Mouse (Mus musculus): ENCODE data around the gene Snrnp200. TPM values are rescaled to one million over a fixed set of nuclear protein-coding genes. Genes with fewer than 3 reads are reported as not detected.

The Snrnp200 gene
- 170 to 177 TPM (median 172 TPM) in 4 replicates for total RNA-seq (2023)

DNA sequence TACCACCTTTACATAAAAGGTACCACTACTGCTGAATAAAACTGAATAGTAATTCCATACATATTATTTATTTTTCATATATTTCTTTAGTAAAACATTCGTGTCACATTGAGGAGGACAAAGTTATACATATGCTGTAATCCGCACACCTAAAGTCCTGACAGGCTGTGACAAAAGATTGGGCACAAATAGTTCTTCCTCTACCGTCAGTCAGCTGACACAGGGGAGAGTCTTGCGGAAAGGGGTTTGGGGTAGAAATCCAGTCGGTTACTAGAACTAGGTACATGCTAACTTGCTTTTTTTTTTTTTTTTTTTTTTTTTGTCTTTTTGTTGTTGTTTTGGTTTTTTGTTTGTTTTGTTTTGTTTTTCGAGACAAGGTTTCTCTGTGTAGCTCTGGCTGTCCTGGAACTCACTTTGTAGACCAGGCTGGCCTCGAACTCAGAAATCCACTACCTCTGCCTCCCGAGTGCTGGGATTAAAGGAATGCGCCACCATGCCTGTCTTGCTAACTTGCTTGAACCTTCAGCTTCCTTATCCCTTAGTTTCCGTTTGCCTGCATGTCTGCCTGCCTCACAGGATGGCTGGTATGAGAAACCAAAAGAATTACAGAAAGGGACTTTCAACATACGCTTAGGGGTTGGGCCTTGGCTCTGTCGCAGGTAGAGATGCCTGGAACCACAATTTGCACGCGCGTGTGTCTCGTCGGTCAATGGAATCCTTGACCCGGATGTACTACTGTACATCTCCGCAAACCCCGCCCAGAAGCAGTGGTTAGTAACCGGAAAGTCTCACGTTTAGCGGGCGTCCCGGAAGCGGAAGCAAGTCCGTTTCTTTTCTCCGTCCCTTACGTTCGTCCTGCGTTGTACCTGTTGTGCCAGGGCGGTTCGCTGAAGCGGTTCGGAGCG lies at the start of gene Snrnp200, which contains the start of gene 1810024B03Rik:
Gene Snrnp200, plus strand, starts transcription at position 840 of the 905 bp plus-strand sequence.
Gene 1810024B03Rik, minus strand, starts transcription at position 734 of the 905 bp plus-strand sequence.

DNA sequence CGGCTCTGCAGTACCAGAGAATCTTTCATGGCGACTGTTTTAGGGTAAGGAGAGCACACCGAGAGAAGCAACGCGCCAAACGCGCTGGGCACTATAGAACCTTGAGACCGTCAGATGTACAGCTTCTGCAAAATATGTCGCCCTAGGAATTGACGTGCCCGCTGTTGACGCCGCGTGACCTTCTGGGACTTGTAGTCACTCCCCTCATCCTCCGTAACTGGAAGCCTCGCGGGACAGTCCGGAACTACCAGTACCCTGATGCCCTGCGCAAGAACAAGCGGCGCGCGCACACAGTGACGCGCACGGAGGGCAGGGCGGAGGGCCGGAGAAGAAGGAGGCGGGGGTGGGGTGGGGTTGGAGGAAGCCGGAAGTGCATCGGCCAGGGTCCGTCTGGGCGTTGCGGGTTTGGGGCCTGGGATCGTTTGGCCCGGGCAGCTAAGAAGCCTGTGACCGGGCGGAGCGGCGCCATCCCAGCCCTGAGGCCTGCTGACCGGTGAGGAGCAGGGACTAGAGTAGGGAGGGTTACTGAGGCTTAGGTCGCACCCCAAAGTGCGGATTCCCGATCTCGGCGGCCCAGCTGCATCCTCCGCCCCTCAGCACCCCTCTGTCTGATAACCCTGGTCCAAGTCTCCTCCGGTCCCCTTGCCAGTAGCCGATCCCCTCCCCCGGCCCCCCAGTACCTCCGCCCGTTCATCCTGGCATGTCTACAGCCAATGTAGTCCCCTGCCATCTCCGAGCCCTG lies 39.6 kb downstream of the Snrnp200 start, which contains the start of the genes Ciao1 and Tmem127:
Gene Ciao1, minus strand, starts transcription at position 225 of the 742 bp plus-strand sequence.
Gene Tmem127, plus strand, starts transcription at position 317 of the 742 bp plus-strand sequence.

DNA sequence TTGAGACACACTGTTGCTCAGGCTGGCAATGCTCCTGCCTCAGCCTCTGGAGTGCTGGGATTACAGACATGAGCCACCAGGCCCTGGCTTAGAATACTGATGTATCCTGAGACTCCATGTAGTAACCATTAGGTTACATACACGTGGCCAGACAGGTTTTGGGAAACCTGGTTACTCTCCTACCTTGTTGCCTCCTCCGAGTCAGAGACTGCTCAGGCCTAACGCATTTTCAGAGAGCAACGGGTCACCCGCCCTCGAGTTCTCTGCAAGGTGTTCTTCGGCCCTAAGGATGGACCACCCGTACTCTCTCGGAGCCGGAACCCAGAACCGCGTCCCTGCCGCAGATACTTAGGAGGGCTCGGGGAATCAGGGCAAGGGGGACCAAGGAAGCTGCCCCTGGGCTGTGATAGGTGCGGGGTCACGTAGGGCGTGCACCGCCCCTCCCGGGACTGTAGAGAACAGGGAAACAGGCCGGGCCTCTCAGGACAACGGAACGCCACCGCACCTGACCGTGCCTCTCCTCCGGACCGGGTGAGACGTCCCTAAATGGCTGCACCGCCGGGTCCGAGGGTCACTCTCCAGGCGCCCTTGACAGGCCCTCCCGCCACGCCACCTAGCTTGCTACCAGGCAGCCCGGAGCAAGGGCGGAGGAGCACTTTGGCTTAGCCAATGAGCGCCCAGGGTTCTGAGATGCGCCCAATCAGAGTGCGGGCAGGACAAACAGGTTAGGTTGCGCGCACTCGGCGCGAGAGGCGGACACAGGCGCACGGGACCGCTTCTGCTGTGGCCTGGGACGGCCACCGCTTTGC lies 61.5 kb downstream of the Snrnp200 start, which contains the start of gene Stard7:
Gene Stard7, plus strand, starts transcription at position 728 of the 809 bp plus-strand sequence.

Other genes with a start within 250 kb of the Snrnp200 start
- gene Ap4e1, start 199.7 kb upstream of the Snrnp200 start, total RNA-seq (2023): 23.6 to 30.9 TPM (median 26.6 TPM) in 4 replicates
- 10.8 to 14.6 TPM (median 13.0 TPM) in 4 replicates for gene Blvra, start 137.7 kb upstream of the Snrnp200 start, total RNA-seq (2023)
- gene Ncaph, start 74.4 kb upstream of the Snrnp200 start, total RNA-seq (2023): 7.4 to 11.7 TPM (median 10.0 TPM) in 4 replicates
- gene Itpripl1, start 64.9 kb upstream of the Snrnp200 start, total RNA-seq (2023): 15.1 to 16.3 TPM (median 15.6 TPM) in 4 replicates
- 1.9 to 3.0 TPM (median 2.5 TPM) in 4 replicates for gene 1810024B03Rik, start 106 bp upstream of the Snrnp200 start, total RNA-seq (2023)
- gene Ciao1, start 39.4 kb downstream of the Snrnp200 start, total RNA-seq (2023): 33.5 to 43.6 TPM (median 40.7 TPM) in 4 replicates
- 40.4 to 47.7 TPM (median 43.5 TPM) in 4 replicates for gene Tmem127, start 39.5 kb downstream of the Snrnp200 start, total RNA-seq (2023)
- gene Stard7, start 61.8 kb downstream of the Snrnp200 start, total RNA-seq (2023): 80.8 to 89.9 TPM (median 85.5 TPM) in 4 replicates
- gene Dusp2, start 127.8 kb downstream of the Snrnp200 start, total RNA-seq (2023): 510 to 733 TPM (median 603 TPM) in 4 replicates
- 0.70 to 1.0 TPM (median 0.82 TPM) in 4 replicates for gene Astl, start 130.3 kb downstream of the Snrnp200 start, total RNA-seq (2023)
- gene Adra2b, start 154.8 kb downstream of the Snrnp200 start, total RNA-seq (2023): 0.15 TPM in 2 of 4 replicates, not detected in the others
- gene Gpat2, start 216.8 kb downstream of the Snrnp200 start, total RNA-seq (2023): 0.29 to 0.69 TPM (median 0.64 TPM) in 3 of 4 replicates, not detected in the other
- gene Fahd2a, start 236.2 kb downstream of the Snrnp200 start, total RNA-seq (2023): 9.5 to 16.4 TPM (median 11.3 TPM) in 4 replicates